Mouse (Mus musculus) cerebellum, adult 2 months (tissue): ENCODE data around the gene Galnt5.

ENCODE experiments used
- CTCF ChIP-seq: fragments of 200-500 bp; IDR thresholded peaks from 2 replicates; pipeline ENCODE4 v1.5.1; 2011; ENCODE audit warnings: low read depth, mild to moderate bottlenecking, control low read depth, low read length, moderate library complexity, borderline replicate concordance; ENCODE audit not compliant: insufficient read depth
- POLR2A ChIP-seq: fragments of 200-500 bp; IDR thresholded peaks from 2 replicates; pipeline ENCODE4 v1.6.1; 2011; ENCODE audit warnings: low read length, control low read depth, borderline replicate concordance; ENCODE audit not compliant: insufficient read depth

GRCm38 (mm10) chr2:57982248-57982647 is 15.4 kb upstream of the Galnt5 start:
- no peak for TF ChIP-seq CTCF
- TF ChIP-seq POLR2A = no peak
